Mouse (Mus musculus) bone marrow macrophage, adult 2 months (primary cell): Measurements from ENCODE around the gene Syngr4.

Experiments used
- CTCF ChIP-seq: IDR thresholded peaks from 2 replicates; pipeline ENCODE4 v1.5.1; 2012; ENCODE audit warnings: low read depth, mild to moderate bottlenecking, low read length, moderate library complexity
- POLR2A ChIP-seq: IDR thresholded peaks from 2 replicates; pipeline ENCODE4 v1.6.1; 2012; ENCODE audit warnings: mild to moderate bottlenecking, low read depth, low read length, borderline replicate concordance

- TF ChIP-seq CTCF (no peak), POLR2A (no peak)
These were observed 53.4 kb downstream of the Syngr4 start for GRCm38 (mm10) chr7:45842950-45843744.
